Mouse (Mus musculus): ENCODE data around the gene Cerkl.

Gene Cerkl

GRCm38 (mm10) chr2:79309454-79310118, 147.0 kb downstream of the Cerkl start:
- DNase-seq: no peak

DNA sequence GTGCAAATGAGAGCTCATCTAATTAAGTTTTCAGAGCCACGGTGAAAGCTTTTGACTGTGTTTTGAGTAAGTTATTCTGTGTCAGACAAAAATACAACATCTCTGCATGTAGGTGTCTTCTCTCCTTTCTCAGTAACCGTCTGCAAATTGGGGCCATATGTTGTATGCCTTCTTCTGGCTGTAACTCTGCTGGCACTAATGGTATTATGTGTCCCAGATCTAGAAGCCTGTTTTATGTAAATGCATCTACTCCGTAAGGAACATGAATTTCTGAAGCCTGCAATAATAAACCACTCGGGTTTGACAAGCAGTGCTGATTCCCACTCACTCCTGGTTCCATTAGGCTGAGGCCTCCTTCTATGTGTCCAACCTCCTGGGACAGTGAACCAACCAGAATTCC, 149.0 kb downstream of the Cerkl start:
- no peak for DNase-seq

DNA sequence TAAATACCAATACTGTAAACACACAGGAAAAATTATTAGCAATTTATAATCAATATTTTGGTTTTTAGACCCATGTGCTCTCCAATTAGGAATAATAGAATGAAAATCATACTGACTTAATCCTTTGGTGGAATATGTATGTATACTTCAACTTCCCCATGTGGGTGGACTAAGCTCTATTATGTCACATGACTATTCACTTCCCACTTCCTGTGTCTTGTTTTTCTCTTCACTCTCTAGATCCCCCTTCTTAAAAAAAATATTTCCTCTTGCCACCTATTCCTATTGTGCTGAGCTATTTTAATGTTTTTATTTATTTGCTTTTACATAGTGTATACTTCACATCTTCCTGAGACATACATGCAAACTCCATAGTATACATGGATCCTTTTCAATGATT, 154.2 kb downstream of the Cerkl start:
- DNase-seq: no peak

DNA sequence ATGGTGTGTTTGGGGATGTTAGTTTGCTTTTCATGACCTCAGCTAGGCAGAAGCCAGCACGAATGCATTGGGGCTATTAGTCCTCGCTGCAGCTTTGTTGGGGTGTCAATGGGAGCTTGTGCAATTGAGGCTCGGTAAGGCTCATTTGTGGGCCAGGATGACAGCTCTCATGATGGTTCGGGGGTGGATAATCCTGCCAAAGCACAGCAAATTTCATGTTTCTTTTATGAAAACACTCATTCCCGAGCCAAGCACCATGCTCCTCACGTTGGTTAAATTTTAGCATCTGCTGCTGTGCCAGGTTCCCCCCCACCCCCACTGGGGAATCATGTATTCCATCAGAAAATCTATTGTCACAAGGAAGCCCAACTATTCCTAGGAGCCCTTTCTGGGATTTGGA, 164.2 kb downstream of the Cerkl start:
- DNase-seq: no peak

DNA sequence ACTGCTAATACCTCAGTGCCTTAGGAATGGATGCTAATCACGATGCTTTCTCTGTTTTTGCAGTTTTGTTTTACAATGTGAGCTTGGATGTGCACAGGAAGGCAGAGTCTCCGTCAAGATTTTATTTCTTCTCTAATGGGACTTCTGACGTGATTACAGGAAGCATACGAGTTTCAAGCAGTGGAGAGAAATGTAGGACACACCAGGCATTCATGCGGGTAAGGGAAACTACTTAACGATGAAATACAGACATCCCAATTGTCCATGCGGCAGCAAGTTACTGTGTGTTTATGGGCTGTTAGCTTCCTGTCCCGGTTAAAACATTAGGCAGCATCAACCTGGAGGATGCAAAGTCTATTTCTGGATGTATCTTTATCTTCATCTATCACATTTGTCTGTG, 164.7 kb downstream of the Cerkl start:
- no peak for DNase-seq

DNA sequence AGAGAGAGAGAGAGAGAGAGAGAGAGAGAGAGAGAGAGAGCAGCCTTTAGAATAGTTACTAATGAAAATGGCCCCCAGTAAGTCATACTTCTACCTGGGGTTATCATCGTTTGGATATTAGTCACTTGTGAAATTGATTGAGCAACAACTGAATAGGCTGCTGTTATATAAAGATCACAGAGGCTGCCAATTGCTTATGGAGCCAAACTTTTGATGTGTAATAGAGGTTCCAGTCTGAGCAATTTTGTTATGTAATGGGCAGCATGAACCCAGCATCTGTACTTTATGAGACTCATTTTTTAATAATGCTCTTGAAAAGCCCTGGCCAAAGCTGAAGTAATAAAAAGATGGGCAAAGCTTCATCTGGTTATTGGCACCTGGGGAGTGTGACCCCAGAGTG, 166.4 kb downstream of the Cerkl start:
- no peak for DNase-seq

DNA sequence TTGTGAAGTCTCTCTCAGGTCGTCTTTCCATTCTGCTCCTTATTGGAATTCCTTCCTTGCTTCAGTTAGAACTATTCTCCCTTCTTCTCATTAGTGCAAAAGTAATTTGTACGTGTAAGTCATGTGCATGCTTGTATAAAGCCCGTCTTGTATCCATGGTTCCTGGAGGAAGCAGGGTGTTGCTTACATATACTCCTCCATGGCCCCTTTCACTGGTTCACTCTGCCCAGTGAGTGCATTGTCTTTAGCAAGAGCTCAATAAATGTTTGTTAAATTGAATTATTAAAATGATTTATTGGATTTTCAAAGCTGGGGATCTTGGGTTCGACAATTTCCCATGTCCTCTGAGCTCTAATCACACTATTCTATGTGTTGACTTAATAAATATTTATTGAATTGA, 172.4 kb downstream of the Cerkl start:
- DNase-seq: no peak
